Mouse (Mus musculus) testis, adult 2 months (tissue): ENCODE results near the gene Hpd.

ENCODE experiments used
- CTCF ChIP-seq: fragments of 200-500 bp; IDR thresholded peaks from 2 replicates; pipeline ENCODE4 v1.5.1; 2012; ENCODE audit warnings: low read depth, mild to moderate bottlenecking, inconsistent platforms, low read length, moderate library complexity; ENCODE audit not compliant: control insufficient read depth, insufficient read depth, insufficient replicate concordance
- POLR2A ChIP-seq: fragments of 200-500 bp; IDR thresholded peaks from 2 replicates; pipeline ENCODE4 v1.6.1; 2012; ENCODE audit warnings: low read depth, mild to moderate bottlenecking, inconsistent platforms, low read length, moderate library complexity; ENCODE audit not compliant: control insufficient read depth

DNA sequence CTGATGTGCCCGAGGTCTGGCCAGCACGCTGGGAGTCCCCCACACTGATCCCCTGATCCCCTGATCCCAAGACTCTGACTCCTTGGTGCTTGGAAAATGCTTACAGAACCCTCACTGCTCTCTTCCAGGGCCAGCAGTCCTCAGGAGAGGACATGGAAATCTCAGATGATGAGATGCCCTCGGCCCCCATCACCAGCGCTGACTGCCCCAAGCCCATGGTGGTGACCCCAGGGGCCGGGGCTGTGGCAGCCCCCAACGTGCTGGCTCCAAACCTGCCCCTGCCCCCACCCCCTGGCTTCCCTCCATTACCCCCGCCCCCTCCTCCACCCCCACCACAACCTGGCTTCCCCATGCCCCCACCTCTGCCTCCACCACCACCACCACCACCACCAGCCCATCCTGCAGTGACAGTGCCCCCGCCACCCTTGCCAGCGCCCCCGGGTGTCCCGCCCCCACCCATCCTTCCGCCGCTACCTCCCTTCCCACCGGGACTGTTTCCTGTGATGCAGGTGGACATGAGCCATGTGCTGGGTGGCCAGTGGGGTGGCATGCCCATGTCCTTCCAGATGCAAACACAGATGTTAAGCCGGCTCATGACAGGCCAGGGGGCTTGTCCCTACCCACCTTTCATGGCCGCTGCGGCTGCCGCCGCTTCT is 30.7 kb downstream of the Hpd start:
- no peak for TF ChIP-seq CTCF
- TF ChIP-seq POLR2A: no peak
